Mouse (Mus musculus) ZHBTc4 (cell line): ENCODE measurements at regions not wholly inside any gene's neighbourhood (a gene's known extent, or its start where the extent isn't known, plus 50 kb on each side); places are given as distances from the start of the nearest gene placed in this dataset.

Experiments used
- DNase-seq: peaks from one replicate; pipeline ENCODE4 v3.0.0-alpha.2; 2011; ENCODE audit warnings: low read depth, low spot score

DNA sequence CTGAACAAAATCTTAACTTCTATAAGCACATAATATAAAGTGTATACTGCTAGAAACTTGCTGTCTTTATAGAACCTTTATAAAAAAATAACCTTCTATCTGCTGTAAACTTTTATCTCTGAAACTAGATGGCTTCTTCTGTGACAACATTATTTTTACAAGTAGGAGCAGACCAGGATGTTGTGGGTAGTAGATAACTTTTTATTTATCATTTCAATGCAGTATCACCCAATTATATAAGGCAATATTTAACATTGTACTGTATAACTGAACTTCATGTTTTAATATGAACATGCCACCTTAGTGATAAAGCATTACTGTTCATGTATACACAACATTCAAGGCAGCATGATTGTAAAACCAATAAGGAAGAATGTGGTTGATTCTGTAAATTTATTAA lies 5024.1 kb upstream of the Gm7489 start:
- DNase-seq = no peak

DNA sequence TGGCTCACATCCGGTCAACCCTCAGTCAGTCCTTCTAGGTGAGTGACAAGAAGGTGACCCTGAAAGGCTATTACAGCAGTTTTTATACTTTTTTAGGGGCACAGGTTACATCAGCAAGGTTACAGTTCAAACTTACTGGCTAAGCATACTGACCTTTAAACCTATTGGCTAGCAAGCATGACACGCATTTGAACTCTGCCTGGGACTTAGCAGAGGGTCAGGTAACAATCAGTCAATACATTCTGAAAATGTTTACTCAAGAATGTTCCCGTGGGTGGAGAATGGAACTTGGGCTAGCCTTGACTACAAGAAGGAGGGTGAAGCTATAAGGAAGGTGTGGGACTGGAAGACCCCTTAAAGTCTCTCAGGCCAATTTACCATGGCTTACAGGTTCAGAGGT lies 4986.2 kb upstream of the Gm7489 start:
- no peak for DNase-seq

DNA sequence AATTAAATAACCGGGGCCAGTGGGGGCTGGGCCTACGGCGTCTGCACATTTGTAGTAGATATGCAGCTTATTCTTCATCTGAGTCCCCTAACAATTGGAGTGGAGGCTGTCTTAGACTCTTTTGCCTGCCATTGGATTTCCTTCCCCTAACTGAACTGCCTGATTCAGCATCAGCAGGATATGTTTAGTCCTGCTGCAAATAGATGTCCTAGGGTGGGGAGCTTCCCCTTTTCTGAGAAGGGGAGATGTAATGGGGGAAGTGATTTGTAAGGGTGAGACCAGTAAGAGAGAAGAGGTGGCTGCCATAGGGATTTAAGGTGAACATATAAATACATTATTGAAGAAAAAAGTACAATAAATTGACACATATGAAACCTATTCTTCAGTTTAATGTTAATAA lies 4980.0 kb upstream of the Gm7489 start:
- no peak for DNase-seq

DNA sequence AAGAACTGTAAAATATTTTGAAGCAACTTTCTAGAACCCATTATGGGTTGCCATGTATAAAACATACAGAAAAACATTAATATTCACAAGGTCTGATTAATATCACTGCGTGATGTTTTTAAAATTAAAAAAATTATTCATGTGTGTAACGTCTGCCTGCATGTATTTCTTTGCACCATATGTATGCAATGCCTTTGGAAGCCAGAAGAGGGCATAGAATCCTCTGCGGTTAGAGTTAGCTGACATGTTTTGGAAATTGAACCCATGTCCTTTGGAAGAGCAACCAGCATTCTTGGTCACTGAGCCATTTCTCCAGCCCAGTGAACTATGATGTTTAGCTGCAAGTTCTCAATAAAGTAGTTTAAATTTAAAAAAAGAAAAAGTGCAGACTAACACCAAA lies 4958.8 kb upstream of the Gm7489 start:
- peak; percentile 22 for DNase-seq

DNA sequence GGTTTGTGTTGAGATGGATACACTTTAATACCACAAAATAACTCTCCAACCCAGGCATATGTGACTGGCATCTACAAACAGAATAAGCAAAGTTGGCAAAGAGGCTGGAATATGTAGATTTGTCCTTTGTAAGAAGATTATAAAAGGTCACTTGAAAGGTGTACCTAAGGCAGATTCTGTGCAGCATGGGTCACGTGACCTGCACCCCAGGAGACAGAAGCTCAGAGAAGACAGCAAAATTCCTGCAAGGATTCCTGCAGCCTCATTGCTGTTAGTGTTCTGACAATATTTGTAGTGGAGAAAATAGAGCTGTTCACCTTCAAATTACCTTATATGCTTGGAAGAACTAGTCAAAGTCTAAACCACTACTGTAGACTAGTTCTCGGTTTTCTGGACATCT lies 4938.6 kb upstream of the Gm7489 start:
- no peak for DNase-seq

GRCm38 (mm10) chr15:48976176-48976575 lies 4908.5 kb upstream of the Gm7489 start:
- no peak for DNase-seq

DNA sequence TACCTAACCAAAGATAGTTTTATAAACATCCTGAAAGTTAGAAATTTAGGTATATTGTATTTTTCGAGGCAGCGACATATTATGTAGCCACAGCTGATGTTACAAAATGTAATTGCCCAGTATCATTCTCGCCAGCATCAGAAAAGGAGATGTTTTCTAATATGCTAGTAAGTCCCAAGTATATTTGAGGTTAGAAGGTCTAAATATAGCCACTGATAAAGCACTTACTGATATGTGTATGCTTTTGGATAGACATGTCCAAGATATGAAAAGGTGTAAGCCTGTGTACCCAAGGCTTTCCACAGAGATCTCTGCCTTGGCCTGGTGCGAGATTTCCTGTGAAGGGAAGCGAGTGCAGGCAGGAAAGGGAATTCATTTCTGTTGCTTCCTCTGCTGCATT lies 4908.1 kb upstream of the Gm7489 start:
- no peak for DNase-seq
